ENCODE assay signal across 10 mouse cellular contexts in genomic region chr5:13636237-13636636, GRCm38 (mm10).
"Had no signal": no experiment of that assay in that cellular context is flagged by ENCODE, and none has a peak within 500 bp of the region (broad histone marks: within the 10 kb centered on the region; RNA-seq: fewer than 3 reads in every experiment).

No protein-coding gene starts in this region.

- H3K27me3 ChIP-seq: liver, embryonic 13.5 days had no signal

- H3K9me3 ChIP-seq: liver, embryonic 13.5 days; midbrain, embryonic 13.5 days had no signal

- H3K9ac ChIP-seq: liver, embryonic 13.5 days; liver, postnatal 0 days; midbrain, embryonic 13.5 days had no signal

- ATAC-seq: liver, postnatal 0 days; midbrain, embryonic 13.5 days had no signal

- H3K27ac ChIP-seq: liver, embryonic 13.5 days; midbrain, embryonic 13.5 days had no signal

- H3K4me3 ChIP-seq: liver, embryonic 13.5 days; midbrain, embryonic 13.5 days had no signal

- H3K36me3 ChIP-seq: liver, embryonic 13.5 days; midbrain, embryonic 13.5 days had no signal

- H3K4me2 ChIP-seq: liver, embryonic 13.5 days; midbrain, embryonic 13.5 days had no signal

- DNase-seq: kidney, postnatal 14 days; left cerebral cortex, postnatal 4 days; liver; liver, embryonic 13.5 days; liver, postnatal 0 days; lung, postnatal 36 days; right cerebral cortex, adult 18-20 months; right cerebral cortex, postnatal 25 days; thymus, postnatal 36 days had no signal

- H3K4me1 ChIP-seq: liver, embryonic 13.5 days; midbrain, embryonic 13.5 days had no signal
